Mouse (Mus musculus): Measurements from ENCODE around the gene Fance.

GRCm38 (mm10) chr17:28315611-28316160 is 2.4 kb downstream of the Fance start:
- TF ChIP-seq CTCF (IDR thresholded peaks at IDR 0.05; ENCODE audit: low read depth, low read length) (no peak), POLR2A (IDR thresholded peaks at IDR 0.05; ENCODE audit: insufficient read depth, low read length) (no peak)

All from ES-Bruce4 (cell line).